Mouse (Mus musculus): ENCODE data around the gene Vmn1r63.
"Not testable (repeated sequence)": the region's sequence is repeated elsewhere in the genome, so short reads cannot be mapped to it uniquely, and the experiment has no call there.

Gene Vmn1r63

GRCm38 (mm10) chr7:5805345-5805744, at the start of gene Vmn1r63:
Gene Vmn1r63, minus strand, starts transcription at chr7:5805445.
- not testable (repeated sequence) for DNase-seq (ENCODE audit: low spot score)

Measured in lung, postnatal 25 days (tissue).